Mouse (Mus musculus) B cell, adult (primary cell): Measurements from ENCODE around the gene Snrpg. TPM values are rescaled to one million over a fixed set of nuclear protein-coding genes. Genes with fewer than 3 reads are reported as not detected.

Experiments
- total RNA-seq: library from RNA; stranded (reverse); gene quantifications from 4 replicates; pipeline ENCODE4 v1.2.4, GENCODE M21; 2023; ENCODE audit not compliant: inconsistent age

Gene Snrpg
- 213 to 237 TPM (median 222 TPM) in 4 replicates for total RNA-seq

DNA sequence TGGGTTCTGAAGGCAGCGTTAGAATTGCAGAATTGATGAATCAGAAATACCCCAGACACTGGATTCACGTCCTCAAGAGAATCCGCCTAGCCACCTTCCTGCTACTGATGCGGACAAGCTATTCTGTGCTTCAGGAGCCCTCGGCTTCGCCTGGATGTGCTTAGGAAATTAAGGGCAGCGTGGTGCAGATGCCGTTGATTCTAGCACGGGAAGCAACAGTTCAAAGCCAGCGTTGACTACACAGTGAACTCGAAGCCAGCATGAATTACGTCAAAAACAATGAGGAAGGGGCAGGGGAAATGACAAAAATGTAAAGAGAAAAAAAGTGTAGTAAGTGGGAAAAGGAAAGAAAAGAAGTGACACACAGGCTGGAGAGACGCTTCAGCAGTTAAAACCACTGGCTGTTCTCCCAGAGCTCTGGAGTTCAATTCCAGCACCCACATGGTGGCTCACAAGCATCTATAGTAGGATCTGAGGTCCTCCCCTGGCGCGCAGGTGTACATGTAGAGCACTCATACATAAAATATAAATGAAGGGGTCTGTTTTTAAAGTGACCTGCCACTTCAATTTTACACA, at the start of gene Snrpg:
Snrpg (plus strand) TSS at position 541 of the 576 bp plus-strand sequence.

DNA sequence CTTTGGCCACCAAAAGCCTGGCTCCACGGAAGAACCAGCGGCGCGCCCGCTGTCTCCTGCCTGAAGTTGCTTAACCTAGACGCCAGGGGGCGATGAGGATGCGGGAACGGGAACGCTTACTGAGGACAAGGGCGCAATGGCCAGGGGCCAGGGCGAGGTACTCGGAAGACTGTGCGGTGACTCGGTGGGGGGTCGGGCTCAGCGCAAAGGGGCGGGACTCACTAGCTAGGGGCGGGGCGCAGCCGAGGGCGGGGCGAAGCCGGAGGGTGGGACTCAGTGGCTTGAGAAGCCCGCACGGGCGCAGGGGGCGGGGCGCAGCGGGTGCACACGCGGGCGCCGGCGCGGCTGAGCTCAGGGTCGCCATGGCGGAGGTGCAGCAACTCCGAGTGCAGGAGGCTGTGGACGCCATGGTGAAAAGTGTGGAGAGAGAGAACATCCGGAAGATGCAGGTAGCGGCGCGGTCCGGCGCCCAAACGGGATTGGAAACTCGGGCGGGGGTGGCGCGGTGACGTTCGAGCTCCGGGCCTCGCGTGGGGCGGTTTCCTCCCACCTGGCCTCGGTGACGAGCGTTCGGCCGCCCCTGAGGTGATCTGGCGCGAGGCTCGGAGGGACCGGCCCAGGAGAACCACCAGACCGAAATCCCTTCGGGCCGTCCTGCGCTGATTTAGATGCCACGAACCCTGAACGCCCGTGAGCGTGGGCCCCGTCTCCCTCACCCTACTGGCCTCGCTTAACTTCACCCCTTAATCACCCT, 5.6 kb upstream of the Snrpg start, which contains the start of gene Fam136a:
Fam136a (plus strand) TSS at position 276 of the 754 bp plus-strand sequence.

DNA sequence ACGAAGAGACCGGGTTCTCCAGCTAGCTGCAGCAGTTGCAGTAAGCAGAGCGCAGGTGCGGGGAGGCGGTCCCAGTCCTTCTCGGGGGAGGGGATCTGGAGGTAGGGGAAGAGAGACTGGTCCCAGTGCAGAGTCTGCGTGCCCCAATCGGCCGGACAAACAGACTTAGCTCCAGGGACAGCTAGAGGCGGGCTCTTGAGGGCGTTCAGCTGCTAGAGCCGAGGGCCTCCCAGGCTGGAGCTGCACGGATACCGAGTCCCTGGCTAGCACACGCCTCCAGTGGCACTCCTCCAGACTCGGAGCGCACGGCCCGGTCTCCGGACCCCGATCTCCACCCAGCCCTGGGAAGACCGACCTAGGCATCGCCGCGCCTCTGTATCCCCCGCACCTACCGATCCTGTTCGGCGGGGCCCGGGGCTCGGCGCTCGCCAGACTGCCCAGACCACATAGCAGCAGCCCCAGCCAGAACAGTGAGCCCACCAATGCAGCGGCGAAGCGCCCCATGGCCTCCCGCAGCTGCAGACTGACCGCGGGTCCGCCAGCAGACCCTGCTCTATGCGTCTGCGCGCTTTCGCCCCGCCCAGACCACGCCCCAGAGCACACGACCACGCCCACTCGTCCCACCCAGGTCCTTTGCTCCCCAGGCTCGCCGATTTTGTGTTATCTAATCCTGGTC, 25.6 kb downstream of the Snrpg start, which contains the start of gene Pcyox1:
Pcyox1 (minus strand) TSS at position 574 of the 676 bp plus-strand sequence.

DNA sequence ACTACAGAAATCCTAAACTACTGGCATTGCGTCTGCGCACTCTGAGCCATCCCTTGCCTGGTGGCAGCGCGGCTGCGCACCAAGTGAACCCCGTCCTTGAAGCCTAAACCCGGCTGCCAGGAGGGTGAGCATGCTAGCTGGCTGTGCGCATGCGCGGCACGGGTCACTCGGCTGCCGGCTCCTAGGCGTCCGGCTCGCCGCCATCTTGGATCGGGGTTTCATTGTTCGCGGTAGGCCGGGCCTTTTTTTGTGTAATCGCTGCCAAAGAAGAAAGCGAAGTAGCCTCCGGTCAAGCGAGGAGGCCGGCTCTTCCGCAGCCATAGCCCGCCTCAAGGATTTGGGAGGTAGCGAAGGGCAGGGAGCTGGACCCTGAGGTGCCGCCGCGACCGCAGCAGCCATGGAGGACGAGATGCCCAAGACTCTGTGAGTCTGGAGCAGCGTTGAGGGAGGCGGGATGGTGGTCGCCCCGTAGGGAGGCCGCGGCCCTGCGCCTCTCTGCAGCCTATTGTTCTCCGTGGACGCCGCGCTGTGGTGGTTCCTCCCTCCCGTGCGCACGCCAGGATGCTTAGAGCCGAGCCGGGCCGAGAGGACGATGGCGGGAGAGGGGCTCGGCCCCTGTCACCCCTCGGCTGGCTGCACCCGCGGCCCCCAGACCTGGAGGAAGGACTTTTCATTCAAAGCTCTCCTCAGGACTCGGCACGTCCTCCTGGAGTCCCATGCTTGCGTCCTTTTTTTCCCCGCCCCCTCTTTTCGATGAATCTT, 33.2 kb downstream of the Snrpg start, which contains the start of gene Tia1:
Tia1 (plus strand) TSS at position 120 of the 762 bp plus-strand sequence.

DNA sequence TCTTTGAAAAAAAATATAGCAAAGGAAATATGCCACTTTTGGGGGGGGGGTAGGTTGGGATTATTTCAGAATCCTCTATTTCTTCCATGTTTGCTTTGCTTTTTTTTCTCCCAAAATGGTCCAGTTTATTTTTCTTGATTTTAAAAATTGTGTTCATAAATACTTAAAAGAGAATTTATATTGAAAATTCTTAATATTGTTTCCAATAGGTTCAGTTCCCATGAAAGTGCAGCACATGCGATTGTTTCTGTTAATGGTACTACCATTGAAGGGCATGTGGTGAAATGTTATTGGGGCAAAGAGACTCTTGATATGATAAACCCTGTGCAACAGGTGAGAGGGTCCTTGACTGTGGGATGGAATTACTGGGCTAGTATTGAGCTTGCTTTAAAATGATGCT, 55.3 kb downstream of the Snrpg start, which contains the start of gene Gm44790:
Gm44790 (plus strand) TSS at position 301 of the 400 bp plus-strand sequence.

Other genes with a start within 250 kb of the Snrpg start
- 0.74 to 1.8 TPM (median 1.3 TPM) in 4 replicates for gene Tgfa, start 176.1 kb upstream of the Snrpg start, total RNA-seq
- gene Fam136a, start 5.7 kb upstream of the Snrpg start, total RNA-seq, result 18.2 to 27.1 TPM (median 21.3 TPM) in 4 replicates
- gene Pcyox1, start 25.9 kb downstream of the Snrpg start, total RNA-seq, result 10.5 to 14.2 TPM (median 11.1 TPM) in 4 replicates
- gene Tia1, start 32.9 kb downstream of the Snrpg start, total RNA-seq, result 103 to 113 TPM (median 107 TPM) in 4 replicates
- 0.81 TPM in 1 of 4 replicates, not detected in the others for gene Gm44790, start 55.4 kb downstream of the Snrpg start, total RNA-seq
- 55.8 to 62.1 TPM (median 57.9 TPM) in 4 replicates for gene C87436, start 67.1 kb downstream of the Snrpg start, total RNA-seq
- 198 to 209 TPM (median 206 TPM) in 4 replicates for gene Pcbp1, start 155.0 kb downstream of the Snrpg start, total RNA-seq